Mouse (Mus musculus): ENCODE results near the gene Smc5.

GRCm38 (mm10) chr19:23289251-23289650 is 15.6 kb upstream of the Smc5 start:
- TF ChIP-seq POLR2A (IDR thresholded peaks at IDR 0.05; ENCODE audit: extremely low read depth, insufficient read depth, low read length) (no peak), CTCF (IDR thresholded peaks at IDR 0.05; ENCODE audit: extremely low read depth, insufficient read depth, low read length) (no peak)

All from cortical plate, adult 2 months (tissue).